Mouse (Mus musculus): ENCODE data around the gene Lrrc38.

GRCm38 (mm10) chr4:143349484-143349906 is at the start of gene Lrrc38:
- TF ChIP-seq EP300 (optimal IDR thresholded peaks at IDR 0.05) (no peak), CTCF (IDR thresholded peaks at IDR 0.05; ENCODE audit: low read depth) (no peak)

Measured in stomach, postnatal 0 days (tissue).